Mouse (Mus musculus) erythroblast, embryonic 14.5 days (primary cell): ENCODE results near the gene Prelp. TPM values are rescaled to one million over a fixed set of nuclear protein-coding genes. Genes with fewer than 3 reads are reported as not detected.

Source experiments
- H3K27me3 ChIP-seq: 2 replicates; pipeline ENCODE4 v1.6.1; 2012; ENCODE audit warnings: inconsistent platforms; ENCODE audit not compliant: control insufficient read depth
- H3K36me3 ChIP-seq: 2 replicates; pipeline ENCODE4 v1.6.1; 2012; ENCODE audit warnings: mild to moderate bottlenecking, inconsistent platforms; ENCODE audit not compliant: control insufficient read depth
- H3K4me1 ChIP-seq: 2 replicates; pipeline ENCODE4 v1.6.1; 2012; ENCODE audit warnings: inconsistent platforms; ENCODE audit not compliant: control insufficient read depth
- H3K4me3 ChIP-seq: replicated peaks from 2 replicates; pipeline ENCODE3; 2012; ENCODE audit warnings: moderate library complexity, mild to moderate bottlenecking, inconsistent platforms
- H3K9me3 ChIP-seq: 2 replicates; pipeline ENCODE4 v1.6.1; 2012; ENCODE audit warnings: low read length, inconsistent platforms, mixed read lengths; ENCODE audit not compliant: control insufficient read depth
- GATA1 ChIP-seq: IDR thresholded peaks from 2 replicates; pipeline ENCODE4 v1.6.1; 2012; ENCODE audit warnings: low read length, inconsistent platforms, mixed read lengths
- TAL1 ChIP-seq: IDR thresholded peaks from 3 replicates; pipeline ENCODE4 v1.6.1; 2012; ENCODE audit warnings: low read length, inconsistent platforms, mixed read lengths
- polyA plus RNA-seq: library from polyadenylated mRNA; stranded (reverse); fragments of >175 nt; gene quantifications from 2 replicates; pipeline ENCODE4 v1.2.3, GENCODE M21; 2012

The Prelp gene
- polyA plus RNA-seq, 1 experiment, result not detected

DNA sequence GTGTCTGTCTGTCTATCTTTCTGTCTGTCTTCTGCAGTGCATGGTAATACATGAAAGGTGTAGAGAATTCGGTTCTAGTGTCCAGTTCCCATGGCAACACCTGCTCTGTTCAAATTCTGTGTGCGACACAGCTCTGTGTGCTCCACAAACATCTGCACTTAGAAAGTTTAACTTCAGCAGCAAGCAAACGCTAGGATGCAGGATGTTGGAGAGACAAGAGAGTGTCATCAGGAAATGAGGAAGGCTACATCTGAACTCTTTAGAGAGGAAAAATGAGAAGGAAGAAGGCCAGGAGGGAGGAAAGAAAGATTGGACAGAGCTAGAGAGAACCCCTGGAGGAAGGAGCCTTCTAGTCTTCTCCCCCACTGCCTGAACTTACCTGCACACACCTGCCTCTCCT is 338 bp downstream of the Prelp start:
- peaks cover 4% of the 10 kb centered on the region; the same call in 1 of the 2 replicates for H3K9me3 ChIP-seq
- peaks cover 5% of the 10 kb centered on the region; the same call in 1 of the 2 replicates for H3K4me1 ChIP-seq
- no peak overlapping the region for H3K4me3 ChIP-seq
- peaks cover 4% of the 10 kb centered on the region for H3K27me3 ChIP-seq
- no peak for TF ChIP-seq TAL1
- no peak for TF ChIP-seq GATA1
- H3K36me3 ChIP-seq, result no peaks in the 10 kb centered on the region

- peaks cover 5% of the 10 kb centered on the region; the same call in 1 of the 2 replicates for H3K4me1 ChIP-seq
- TF ChIP-seq TAL1, result no peak
- no peak for TF ChIP-seq GATA1
- no peaks in the 10 kb centered on the region; the same call in 1 of the 2 replicates for H3K9me3 ChIP-seq
- no peaks in the 10 kb centered on the region for H3K36me3 ChIP-seq
- no peak overlapping the region for H3K4me3 ChIP-seq
- peaks cover 4% of the 10 kb centered on the region for H3K27me3 ChIP-seq
These were observed 813 bp downstream of the Prelp start for GRCm38 (mm10) chr1:133920401-133920800.

GRCm38 (mm10) chr1:133918088-133918470 is 3.1 kb downstream of the Prelp start:
- Histone ChIP-seq H3K27me3 (peaks cover 4% of the 10 kb centered on the region), H3K4me3 (no peak overlapping the region), H3K36me3 (no peaks in the 10 kb centered on the region), H3K9me3 (no peaks in the 10 kb centered on the region), H3K4me1 (0 out of 2 replicates have a peak, but pooled peaks cover 3% of the 10 kb centered on the region)
- TF ChIP-seq TAL1 (no peak), GATA1 (no peak)

DNA sequence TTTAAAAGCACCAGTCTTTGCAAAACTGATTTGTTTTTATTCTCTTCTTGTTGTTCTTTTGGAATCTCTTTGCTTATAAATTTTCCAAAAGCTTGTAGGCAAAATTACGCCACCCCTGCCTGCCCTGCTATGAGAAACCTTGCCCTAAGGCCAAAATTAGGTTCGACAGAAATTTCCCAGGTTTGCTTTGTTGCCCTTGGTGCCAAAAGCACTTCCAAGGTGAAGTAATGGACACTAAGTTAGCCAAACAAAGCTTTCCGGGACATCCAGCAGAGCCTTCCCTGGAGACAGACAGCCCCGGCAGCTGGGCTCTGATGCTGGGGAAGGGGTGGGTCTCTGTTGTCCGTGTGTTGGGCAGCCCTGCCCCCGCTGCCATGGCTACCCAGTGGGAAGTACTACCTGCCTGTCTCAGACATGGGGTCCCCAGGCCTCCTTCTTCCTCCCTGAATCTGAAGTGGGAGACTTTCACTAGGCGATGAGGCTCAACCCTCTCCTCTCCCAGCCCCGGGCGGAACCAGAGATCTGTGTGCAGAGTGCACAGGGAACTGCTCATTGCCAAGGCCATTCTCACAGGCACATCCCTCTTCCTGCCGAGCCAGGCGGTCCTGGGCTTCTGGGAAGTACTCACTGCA is 3.6 kb downstream of the Prelp start:
- Histone ChIP-seq H3K27me3 (peaks cover 4% of the 10 kb centered on the region), H3K4me1 (0 out of 2 replicates have a peak, but pooled peaks cover 3% of the 10 kb centered on the region), H3K4me3 (no peak overlapping the region), H3K9me3 (no peaks in the 10 kb centered on the region), H3K36me3 (no peaks in the 10 kb centered on the region)
- TF ChIP-seq GATA1 (no peak), TAL1 (no peak)

- Histone ChIP-seq H3K9me3 (no peaks in the 10 kb centered on the region), H3K4me1 (no peaks in the 10 kb centered on the region), H3K27me3 (peaks cover 8% of the 10 kb centered on the region), H3K4me3 (no peak overlapping the region), H3K36me3 (no peaks in the 10 kb centered on the region)
- no peak for TF ChIP-seq TAL1
- TF ChIP-seq GATA1, result no peak
These were observed 5.4 kb downstream of the Prelp start for GRCm38 (mm10) chr1:133915723-133916355.

GRCm38 (mm10) chr1:133915115-133915514 is 6.1 kb downstream of the Prelp start:
- TF ChIP-seq TAL1, result no peak
- TF ChIP-seq GATA1, result no peak
- Histone ChIP-seq H3K4me1 (no peaks in the 10 kb centered on the region), H3K36me3 (no peaks in the 10 kb centered on the region), H3K4me3 (no peak overlapping the region), H3K27me3 (peaks cover 15% of the 10 kb centered on the region), H3K9me3 (no peaks in the 10 kb centered on the region)

DNA sequence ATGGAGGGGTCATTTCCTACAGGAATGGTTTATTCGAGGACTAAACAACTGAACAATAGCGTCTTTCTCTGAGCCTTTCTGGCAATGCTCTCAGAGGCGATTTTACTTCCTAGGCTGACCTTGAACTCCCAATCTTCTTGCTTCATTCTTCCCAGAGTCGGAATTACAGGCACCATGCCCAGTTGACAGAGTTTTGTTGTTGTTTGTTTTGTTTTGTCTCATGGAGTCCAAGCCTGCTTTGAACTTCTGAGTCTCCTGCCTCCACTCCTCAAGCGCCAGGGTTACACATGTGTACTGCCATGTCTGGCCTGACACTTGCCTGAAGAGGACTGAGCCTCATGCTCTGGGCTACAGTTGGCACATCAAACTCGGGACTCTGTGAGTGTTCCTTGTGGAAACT is 8.2 kb downstream of the Prelp start:
- Histone ChIP-seq H3K27me3 (peaks cover 32% of the 10 kb centered on the region), H3K4me3 (no peak overlapping the region), H3K36me3 (no peaks in the 10 kb centered on the region), H3K9me3 (no peaks in the 10 kb centered on the region), H3K4me1 (peaks cover 9% of the 10 kb centered on the region)
- TF ChIP-seq GATA1 (no peak), TAL1 (no peak)

DNA sequence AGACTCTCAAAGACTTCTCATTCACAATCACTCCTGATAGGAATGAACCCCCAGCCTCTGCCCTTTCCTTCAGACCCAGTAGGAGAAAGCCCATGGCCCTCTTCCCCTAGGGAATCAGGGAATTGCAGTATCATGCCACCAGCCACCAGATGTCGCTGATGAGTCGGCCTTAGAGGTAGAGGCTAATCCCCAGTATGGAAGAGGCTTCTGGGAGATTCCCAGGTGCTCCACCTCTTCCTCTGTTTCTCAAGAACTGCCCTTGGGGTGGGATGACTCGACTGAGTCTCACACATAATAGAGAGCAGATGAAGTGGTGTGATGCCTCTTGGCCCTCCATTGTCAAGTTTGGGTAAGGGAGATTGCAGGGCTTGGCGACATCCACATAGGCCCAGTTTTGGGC is 9.8 kb downstream of the Prelp start:
- Histone ChIP-seq H3K27me3 (peaks cover 46% of the 10 kb centered on the region), H3K4me1 (peaks cover 16% of the 10 kb centered on the region)
- no peak for TF ChIP-seq TAL1
- no peak for TF ChIP-seq GATA1

DNA sequence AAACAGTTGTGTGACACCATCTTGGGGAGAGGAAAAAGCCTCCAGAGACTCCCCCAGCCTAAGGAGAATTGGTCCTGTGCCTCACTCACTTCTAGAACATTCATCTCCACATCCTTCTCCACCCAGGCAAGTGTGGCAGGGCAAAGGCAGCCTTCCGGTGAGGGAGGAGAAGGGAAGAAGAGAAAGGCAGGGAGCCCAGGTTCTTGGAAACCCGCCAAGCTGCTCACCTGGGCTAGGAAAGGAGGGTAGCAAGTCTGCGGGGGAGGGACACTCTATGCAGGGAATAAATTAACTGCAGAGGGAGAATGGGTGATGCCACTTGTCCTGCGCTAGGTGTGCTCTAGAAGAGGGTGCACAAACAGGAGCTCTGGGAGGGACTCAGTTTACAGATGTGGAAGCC is 10.2 kb downstream of the Prelp start:
- peaks cover 16% of the 10 kb centered on the region for H3K4me1 ChIP-seq

More for the DNA sequence above, 9.8 kb downstream of the Prelp start:
- no peak overlapping the region for H3K4me3 ChIP-seq
- H3K9me3 ChIP-seq, result no peaks in the 10 kb centered on the region
- H3K36me3 ChIP-seq, result no peaks in the 10 kb centered on the region

More for the DNA sequence above, 10.2 kb downstream of the Prelp start:
- H3K9me3 ChIP-seq, result no peaks in the 10 kb centered on the region
- no peak overlapping the region for H3K4me3 ChIP-seq
- H3K36me3 ChIP-seq, result no peaks in the 10 kb centered on the region
- peaks cover 51% of the 10 kb centered on the region for H3K27me3 ChIP-seq
- TF ChIP-seq GATA1 (no peak), TAL1 (no peak)
